Mouse (Mus musculus): ENCODE measurements around the gene Ppp1r26. TPM values are rescaled to one million over a fixed set of nuclear protein-coding genes. Genes with fewer than 3 reads are reported as not detected.

Ppp1r26 gene
- polyA plus RNA-seq (2012; rRNA removed) (0.15 and 0.19 TPM in 2 replicates), polyA plus RNA-seq (2014; fragmentation: Nextera tagmentation; extraction: Ambion mirVana) (0.04 and 0.11 TPM in 2 replicates)

DNA sequence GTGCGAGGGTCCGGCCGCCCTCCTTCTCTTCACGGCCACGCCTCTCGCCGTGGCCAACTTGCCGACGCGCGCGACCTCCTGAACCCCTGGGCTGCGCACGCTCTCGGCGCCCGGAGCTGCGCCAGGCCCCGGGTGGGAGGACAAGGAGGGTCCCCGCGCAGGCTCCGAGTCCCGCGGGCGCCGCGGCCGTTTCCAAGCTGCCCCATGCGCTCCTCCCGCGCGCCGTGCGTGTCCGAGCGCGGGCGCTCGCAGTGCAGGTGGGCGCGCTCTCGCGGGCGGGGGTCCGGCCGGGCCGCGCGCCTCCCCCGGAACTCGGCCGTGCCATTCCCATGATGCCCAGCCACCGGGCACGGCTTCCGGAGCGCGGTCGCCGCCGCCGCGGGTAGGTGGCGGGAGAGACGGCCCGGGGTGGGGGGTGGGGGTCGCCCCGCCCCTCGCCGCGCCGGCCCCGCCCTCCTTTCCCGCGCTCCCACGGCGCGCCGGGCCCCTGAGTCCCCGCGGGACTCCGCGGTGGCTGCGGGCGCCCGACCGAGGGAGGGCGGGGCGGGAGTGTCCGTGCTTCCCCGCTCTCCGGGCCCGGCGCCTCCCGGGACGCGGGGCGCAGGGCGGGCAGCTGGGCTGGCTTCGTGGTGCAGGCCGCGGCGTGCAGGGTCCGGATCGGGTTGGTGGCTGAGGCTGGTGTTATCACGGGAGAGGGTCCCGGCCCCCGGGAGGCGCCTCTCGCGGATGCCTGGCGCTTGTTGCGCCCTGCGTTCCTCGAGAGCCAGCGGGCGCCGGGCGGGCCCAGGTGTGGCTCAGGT, at the start of gene Ppp1r26:
TSS of gene Ppp1r26 (plus strand) at position 286 of the 800 bp plus-strand sequence.
- no peaks in the 10 kb centered on the region for H3K4me1 ChIP-seq (replicated peaks; ENCODE audit: control insufficient read depth in 2 of 2, insufficient read depth in 2 of 2, low read length in 1 of 2)
- H3K9me3 ChIP-seq (ENCODE audit: control insufficient read depth, low read length): no peaks in the 10 kb centered on the region
- no peaks in the 10 kb centered on the region for H3K36me3 ChIP-seq (replicated peaks; ENCODE audit: control insufficient read depth, insufficient read depth, low read depth)
- no peak for TF ChIP-seq CTCF (IDR thresholded peaks at IDR 0.05; ENCODE audit: low read depth)
- TF ChIP-seq EP300 (IDR thresholded peaks at IDR 0.05; ENCODE audit: low read depth): no peak
- peak within 1 kb of the TSS; percentile 35 for H3K4me2 ChIP-seq (ENCODE audit: low read depth)
- H3K27ac ChIP-seq: no peak within 1 kb of the TSS
- H3K4me3 ChIP-seq (ENCODE audit: insufficient read depth in 1 of 2, low read depth in 2 of 2, low read length in 2 of 2): peak within 1 kb of the TSS; percentile 24 to 30
- WGBS (ENCODE audit: insufficient replicate concordance): under 1% methylated on average over 102 of the region's 118 CpGs
- peaks cover 26% of the 10 kb centered on the region for H3K27me3 ChIP-seq (ENCODE audit: control insufficient read depth, insufficient read depth, low read length)
- H3K9ac ChIP-seq (replicated peaks): no peak within 1 kb of the TSS
- no peak for DNase-seq (ENCODE audit: low read depth in 3 of 3, low spot score in 3 of 3)
- no peak for ATAC-seq (ENCODE audit: insufficient read depth)

DNA sequence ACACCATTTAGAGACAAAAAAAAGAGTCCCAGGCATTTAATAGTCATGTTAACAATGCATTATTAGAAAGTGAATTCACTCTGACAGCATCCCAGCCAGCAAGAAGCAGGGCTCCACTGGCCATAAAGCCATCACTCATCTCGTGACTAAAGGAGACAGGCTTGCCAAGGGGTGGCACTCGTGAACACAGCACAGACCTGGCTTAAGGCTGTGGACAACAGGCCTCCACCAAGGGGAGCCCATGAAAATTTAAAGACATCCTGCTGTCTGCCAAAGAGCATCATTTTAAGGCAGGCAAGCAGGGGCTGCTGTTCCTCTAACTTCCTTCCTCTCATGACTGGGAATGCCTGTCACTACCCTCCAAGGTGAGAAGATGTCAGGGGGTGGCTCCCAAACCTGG, 49.7 kb upstream of the Ppp1r26 start:
- no peak for TF ChIP-seq EP300 (IDR thresholded peaks at IDR 0.05; ENCODE audit: low read depth)
- no peak for TF ChIP-seq CTCF (IDR thresholded peaks at IDR 0.05; ENCODE audit: low read depth)
- no peak overlapping the region for H3K9ac ChIP-seq (replicated peaks)
- DNase-seq (ENCODE audit: low read depth in 3 of 3, low spot score in 3 of 3): no peak
- H3K36me3 ChIP-seq (replicated peaks; ENCODE audit: control insufficient read depth, insufficient read depth, low read depth): no peaks in the 10 kb centered on the region
- H3K4me2 ChIP-seq (ENCODE audit: low read depth): no peak overlapping the region
- H3K4me3 ChIP-seq (ENCODE audit: insufficient read depth in 1 of 2, low read depth in 2 of 2, low read length in 2 of 2): no peak overlapping the region
- no peaks in the 10 kb centered on the region for H3K27me3 ChIP-seq (ENCODE audit: control insufficient read depth, insufficient read depth, low read length)
- H3K9me3 ChIP-seq (ENCODE audit: control insufficient read depth, low read length): no peaks in the 10 kb centered on the region
- ATAC-seq (ENCODE audit: insufficient read depth): no peak
- 34% methylated on average over 2 of the region's 2 CpGs for WGBS (ENCODE audit: insufficient replicate concordance)
- H3K27ac ChIP-seq: no peak overlapping the region
- H3K4me1 ChIP-seq (replicated peaks; ENCODE audit: control insufficient read depth in 2 of 2, insufficient read depth in 2 of 2, low read length in 1 of 2): peaks cover 0 to 2% of the 10 kb centered on the region in 2 experiments; a peak in 1 of 4 replicates

DNA sequence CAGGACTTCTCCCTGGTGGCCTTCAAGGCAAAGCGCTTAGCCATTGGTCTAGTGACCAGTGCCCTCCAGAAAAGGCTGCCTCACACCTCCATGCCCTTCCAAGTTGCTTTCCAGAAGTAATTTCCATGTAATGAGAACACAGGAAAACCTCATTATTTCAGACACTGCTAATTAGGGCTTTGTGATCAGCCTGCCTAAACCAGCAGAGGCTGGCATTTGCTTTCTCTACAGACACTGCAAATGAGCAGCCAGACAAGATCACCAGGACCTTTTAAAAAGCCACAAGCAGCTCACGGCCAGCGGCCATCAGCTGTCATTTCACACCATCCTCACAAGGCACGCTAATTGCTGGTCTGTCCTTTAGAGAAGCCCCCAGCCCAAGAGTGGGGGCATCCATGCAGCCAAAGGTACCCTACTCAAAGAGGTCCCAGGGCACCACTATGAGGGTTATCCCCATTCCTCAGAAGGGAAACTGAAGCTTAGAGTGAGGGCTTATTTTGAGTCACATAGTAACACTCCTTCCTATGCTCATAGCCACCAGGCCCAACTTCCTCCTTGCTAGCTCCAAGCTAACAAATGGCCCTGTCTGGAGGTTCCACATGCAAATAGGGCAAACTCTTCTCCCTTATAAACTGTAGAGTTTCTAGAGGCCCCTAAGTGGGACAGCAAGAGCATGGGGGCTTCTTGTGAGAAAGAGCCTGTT, 49.0 kb upstream of the Ppp1r26 start:
- no peak overlapping the region for H3K27ac ChIP-seq
- no peaks in the 10 kb centered on the region for H3K27me3 ChIP-seq (ENCODE audit: control insufficient read depth, insufficient read depth, low read length)
- no peak overlapping the region for H3K4me3 ChIP-seq (ENCODE audit: insufficient read depth in 1 of 2, low read depth in 2 of 2, low read length in 2 of 2)
- no peak overlapping the region for H3K4me2 ChIP-seq (ENCODE audit: low read depth)
- H3K4me1 ChIP-seq (replicated peaks; ENCODE audit: control insufficient read depth in 2 of 2, insufficient read depth in 2 of 2, low read length in 1 of 2): peaks cover 0 to 3% of the 10 kb centered on the region in 2 experiments; a peak in 1 of 4 replicates
- H3K9ac ChIP-seq (replicated peaks): no peak overlapping the region
- DNase-seq (ENCODE audit: low read depth in 3 of 3, low spot score in 3 of 3) (no peak), ATAC-seq (ENCODE audit: insufficient read depth) (no peak)
- 49% methylated on average over 4 of the region's 4 CpGs for WGBS (ENCODE audit: insufficient replicate concordance)
- H3K36me3 ChIP-seq (replicated peaks; ENCODE audit: control insufficient read depth, insufficient read depth, low read depth): no peaks in the 10 kb centered on the region
- H3K9me3 ChIP-seq (ENCODE audit: control insufficient read depth, low read length): no peaks in the 10 kb centered on the region
- TF ChIP-seq EP300 (IDR thresholded peaks at IDR 0.05; ENCODE audit: low read depth) (no peak), CTCF (IDR thresholded peaks at IDR 0.05; ENCODE audit: low read depth) (no peak)

DNA sequence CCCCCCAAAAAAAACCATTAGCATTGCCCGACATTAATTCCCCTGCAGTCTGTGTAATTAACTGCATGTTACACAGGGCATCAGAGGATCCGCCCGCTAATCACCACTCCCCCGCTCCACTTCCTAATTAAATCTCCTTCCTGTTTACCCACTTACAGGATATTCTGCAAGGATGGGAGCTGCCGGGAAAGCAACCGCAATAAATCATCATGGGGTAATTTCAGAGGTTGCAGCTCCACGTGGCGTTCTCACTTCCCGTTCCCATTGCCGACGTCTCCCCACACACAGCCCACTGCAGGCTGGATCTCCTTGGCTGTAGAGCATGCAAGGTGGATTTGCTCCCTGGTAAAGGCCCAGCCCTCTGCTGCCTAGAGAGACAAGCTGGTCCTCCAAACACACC, 45.0 kb upstream of the Ppp1r26 start:
- H3K27me3 ChIP-seq (ENCODE audit: control insufficient read depth, insufficient read depth, low read length): no peaks in the 10 kb centered on the region
- no peak overlapping the region for H3K9ac ChIP-seq (replicated peaks)
- WGBS (ENCODE audit: insufficient replicate concordance): 14% methylated on average over 11 of the region's 11 CpGs
- H3K4me1 ChIP-seq (replicated peaks; ENCODE audit: control insufficient read depth in 2 of 2, insufficient read depth in 2 of 2, low read length in 1 of 2): peaks cover 0 to 3% of the 10 kb centered on the region in 2 experiments; a peak in 1 of 4 replicates
- no peak overlapping the region for H3K27ac ChIP-seq
- H3K9me3 ChIP-seq (ENCODE audit: control insufficient read depth, low read length): no peaks in the 10 kb centered on the region
- TF ChIP-seq EP300 (IDR thresholded peaks at IDR 0.05; ENCODE audit: low read depth) (no peak), CTCF (IDR thresholded peaks at IDR 0.05; ENCODE audit: low read depth) (no peak)
- H3K36me3 ChIP-seq (replicated peaks; ENCODE audit: control insufficient read depth, insufficient read depth, low read depth): no peaks in the 10 kb centered on the region
- no peak overlapping the region for H3K4me2 ChIP-seq (ENCODE audit: low read depth)
- DNase-seq (ENCODE audit: low read depth in 3 of 3, low spot score in 3 of 3) (peak in 1 of 3 experiments; percentile 16), ATAC-seq (ENCODE audit: insufficient read depth) (no peak)
- H3K4me3 ChIP-seq (ENCODE audit: insufficient read depth in 1 of 2, low read depth in 2 of 2, low read length in 2 of 2): no peak overlapping the region

DNA sequence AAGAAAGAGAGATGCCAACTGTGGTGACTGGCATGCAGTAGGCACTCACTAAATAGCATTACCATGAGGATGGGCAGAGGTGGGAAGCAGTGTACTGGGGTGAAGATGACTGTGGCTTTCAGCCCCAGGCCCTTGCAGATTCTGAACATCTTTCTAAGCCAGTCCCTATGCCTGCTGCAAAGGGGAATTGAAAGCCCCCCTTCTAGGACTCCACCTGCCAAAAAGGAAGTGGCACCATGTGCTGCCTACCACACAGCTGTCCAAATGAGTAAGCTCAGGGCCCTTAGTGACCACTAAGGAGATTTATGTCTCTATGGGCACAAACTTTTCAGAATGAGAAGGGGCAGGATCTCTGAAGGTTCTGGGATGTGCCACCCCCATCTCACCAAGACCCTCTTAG, 44.5 kb upstream of the Ppp1r26 start:
- Histone ChIP-seq H3K9me3 (ENCODE audit: control insufficient read depth, low read length) (no peaks in the 10 kb centered on the region), H3K4me2 (ENCODE audit: low read depth) (no peak overlapping the region), H3K4me3 (ENCODE audit: insufficient read depth in 1 of 2, low read depth in 2 of 2, low read length in 2 of 2) (no peak overlapping the region), H3K4me1 (replicated peaks; ENCODE audit: control insufficient read depth in 2 of 2, insufficient read depth in 2 of 2, low read length in 1 of 2) (peaks cover 0 to 3% of the 10 kb centered on the region in 2 experiments; a peak in 1 of 4 replicates), H3K27ac (no peak overlapping the region), H3K27me3 (ENCODE audit: control insufficient read depth, insufficient read depth, low read length) (no peaks in the 10 kb centered on the region), H3K36me3 (replicated peaks; ENCODE audit: control insufficient read depth, insufficient read depth, low read depth) (no peaks in the 10 kb centered on the region), H3K9ac (replicated peaks) (no peak overlapping the region)
- no peak for DNase-seq (ENCODE audit: low read depth in 3 of 3, low spot score in 3 of 3)
- no peak for ATAC-seq (ENCODE audit: insufficient read depth)
- TF ChIP-seq CTCF (IDR thresholded peaks at IDR 0.05; ENCODE audit: low read depth): no peak
- no peak for TF ChIP-seq EP300 (IDR thresholded peaks at IDR 0.05; ENCODE audit: low read depth)
